Mouse (Mus musculus) Patski (cell line): ENCODE results near the gene Rtp2. TPM values are rescaled to one million over a fixed set of nuclear protein-coding genes. Genes with fewer than 3 reads are reported as not detected.
"Not testable (repeated sequence)": the region's sequence is repeated elsewhere in the genome, so short reads cannot be mapped to it uniquely, and the experiment has no call there.

Source experiments
- ATAC-seq: fragments of 100-300 bp; one replicate; pipeline ENCODE4 v1.8.0; 2021
- CTCF ChIA-PET: fragments of 350-600 bp; sonication (Branson Sonifier 250); formaldehyde crosslinking; loops from one replicate; lab custom pipeline; 2022; ENCODE audit warnings: inconsistent platforms; lab: Charles Lee
- POLR2A ChIA-PET: fragments of 350-600 bp; sonication (Branson Sonifier 250); formaldehyde crosslinking; loops from one replicate; lab custom pipeline; 2022; ENCODE audit warnings: antibody characterized with exemption, inconsistent platforms; lab: Charles Lee
- DNase-seq: peaks from one replicate; pipeline ENCODE4 v3.0.0-alpha.2; 2011; ENCODE audit warnings: low read depth, low spot score
- H3K27me3 ChIP-seq: fragments of 371-371 bp; one replicate; pipeline ENCODE4 v1.5.1; 2021
- CTCF ChIP-seq: fragments of 100-300 bp; IDR thresholded peaks from one replicate; pipeline ENCODE4 v1.5.1; 2021
- in situ Hi-C: fragments of 300-500 bp; cut with MboI; formaldehyde crosslinking; loops from 3 replicates; pipeline ENCODE4 v1.11.1; 2018; ENCODE audit warnings: low pct_unique_long_range_greater_than_20kb, mixed read lengths
- polyA plus RNA-seq: library from polyadenylated mRNA; unstranded; gene quantifications from one replicate; pipeline ENCODE4 v1.2.3, GENCODE M21; 2021

The Rtp2 gene
- polyA plus RNA-seq, 1 experiment from 2014 or later: not detected

DNA sequence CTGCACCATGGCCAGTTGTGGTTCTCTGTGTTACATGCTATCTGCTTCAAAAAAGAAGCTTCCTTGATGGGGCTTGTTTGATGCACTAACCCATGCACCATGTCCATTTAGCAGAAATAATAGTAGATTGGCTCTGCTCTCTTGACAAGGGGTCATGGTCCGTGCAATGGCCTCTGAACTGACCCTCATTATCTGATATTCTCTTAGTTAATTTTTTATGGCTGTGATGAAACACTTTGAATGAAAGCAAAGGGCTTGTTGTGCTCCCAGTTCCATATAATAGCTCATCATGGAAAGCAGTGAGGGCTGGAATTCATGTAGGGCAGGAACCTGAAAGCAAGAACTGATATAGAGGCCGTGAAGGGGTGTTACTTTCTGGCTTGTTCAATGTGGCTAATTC is 12.8 kb downstream of the Rtp2 start:
- CTCF ChIA-PET: no interaction called here
- peaks cover 40% of the 10 kb centered on the region for H3K27me3 ChIP-seq
- POLR2A ChIA-PET: interaction anchor here (0.6 kb wide), 1 partner anchor 378 kb away, joined by 4 read pairs; no protein-coding TSS in a partner anchor
- in situ Hi-C loops: loop anchor here (25.0 kb wide), 1 partner anchor 832 kb away; no protein-coding TSS in a partner anchor
- TF ChIP-seq CTCF: no peak
- DNase-seq (no peak), ATAC-seq (no peak)

DNA sequence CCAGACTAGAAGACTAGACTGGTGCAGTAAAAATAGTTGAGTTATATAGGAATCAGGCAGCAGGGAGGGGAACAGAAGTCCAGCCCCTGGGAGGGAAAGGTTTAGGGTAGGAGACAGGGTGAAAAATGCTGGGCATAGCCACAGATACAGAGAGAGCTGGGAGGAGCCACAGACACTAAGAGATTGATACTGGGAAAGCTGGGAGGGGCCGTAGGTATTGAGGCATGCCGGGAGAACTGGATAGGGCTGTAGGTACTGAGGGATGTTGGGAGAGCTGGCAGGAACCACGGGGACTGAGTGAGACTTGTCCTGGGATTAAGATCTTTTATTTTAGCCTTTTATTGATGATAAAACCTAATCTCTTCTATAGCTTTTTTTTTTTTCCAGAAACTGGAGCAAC is 18.8 kb downstream of the Rtp2 start:
- no peak for TF ChIP-seq CTCF
- peaks cover 33% of the 10 kb centered on the region for H3K27me3 ChIP-seq
- CTCF ChIA-PET: no interaction called here
- ATAC-seq: no peak
- in situ Hi-C loops: loop anchor here (25.0 kb wide), 1 partner anchor 826 kb away; no protein-coding TSS in a partner anchor
- POLR2A ChIA-PET: interaction anchor here (0.8 kb wide), 1 partner anchor 12 kb away, joined by 6 read pairs; no protein-coding TSS in a partner anchor
- DNase-seq: no peak

DNA sequence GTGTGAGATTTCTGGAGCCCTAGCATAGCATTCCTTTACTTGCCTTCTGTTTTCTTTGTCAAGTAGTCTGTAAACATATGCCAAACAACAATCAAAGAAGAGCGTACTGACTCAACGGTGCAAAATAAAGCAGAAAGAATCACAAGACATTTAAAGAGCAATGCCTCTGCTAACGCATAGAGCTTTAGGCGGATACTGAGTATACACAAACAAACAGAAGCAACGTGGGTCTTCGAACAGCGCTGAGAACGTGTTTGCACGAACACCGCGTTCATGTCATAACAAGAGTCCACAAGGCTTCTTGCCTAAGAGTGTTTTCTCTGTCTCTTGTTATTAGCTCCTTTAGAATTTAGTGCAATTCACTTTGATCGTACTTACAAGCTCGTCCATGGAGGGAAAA is 19.5 kb downstream of the Rtp2 start:
- ATAC-seq (no peak), DNase-seq (no peak)
- CTCF ChIA-PET: no interaction called here
- H3K27me3 ChIP-seq: peaks cover 33% of the 10 kb centered on the region
- POLR2A ChIA-PET: no interaction called here
- TF ChIP-seq CTCF: no peak
- in situ Hi-C loops: loop anchor here (25.0 kb wide), 1 partner anchor 825 kb away; no protein-coding TSS in a partner anchor

DNA sequence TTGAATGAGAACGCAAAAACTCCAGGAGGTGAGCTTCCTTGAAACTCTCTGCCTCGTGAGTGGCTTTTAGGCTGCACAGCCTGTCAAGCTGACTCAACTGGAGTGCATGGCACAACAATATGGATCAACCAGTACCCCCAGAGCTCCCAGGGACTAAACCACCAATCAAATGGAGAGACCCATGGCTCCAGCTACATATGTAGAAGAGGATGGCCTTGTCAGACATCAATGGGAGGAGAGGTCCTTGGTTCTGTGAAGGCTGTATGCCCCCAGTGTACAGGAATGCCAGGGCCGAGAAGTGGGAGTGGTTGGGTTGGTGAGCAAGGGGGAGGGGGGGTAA is 23.2 kb downstream of the Rtp2 start:
- DNase-seq, POLR2A ChIA-PET, ATAC-seq: not testable (repeated sequence)
- peaks cover 27% of the 10 kb centered on the region for H3K27me3 ChIP-seq
- CTCF ChIA-PET: interaction anchor here (5.4 kb wide), 1 partner anchor 11 kb away, joined by 23 read pairs; no protein-coding TSS in a partner anchor
- in situ Hi-C loops: loop anchor here (25.0 kb wide), 1 partner anchor 822 kb away; no protein-coding TSS in a partner anchor

DNA sequence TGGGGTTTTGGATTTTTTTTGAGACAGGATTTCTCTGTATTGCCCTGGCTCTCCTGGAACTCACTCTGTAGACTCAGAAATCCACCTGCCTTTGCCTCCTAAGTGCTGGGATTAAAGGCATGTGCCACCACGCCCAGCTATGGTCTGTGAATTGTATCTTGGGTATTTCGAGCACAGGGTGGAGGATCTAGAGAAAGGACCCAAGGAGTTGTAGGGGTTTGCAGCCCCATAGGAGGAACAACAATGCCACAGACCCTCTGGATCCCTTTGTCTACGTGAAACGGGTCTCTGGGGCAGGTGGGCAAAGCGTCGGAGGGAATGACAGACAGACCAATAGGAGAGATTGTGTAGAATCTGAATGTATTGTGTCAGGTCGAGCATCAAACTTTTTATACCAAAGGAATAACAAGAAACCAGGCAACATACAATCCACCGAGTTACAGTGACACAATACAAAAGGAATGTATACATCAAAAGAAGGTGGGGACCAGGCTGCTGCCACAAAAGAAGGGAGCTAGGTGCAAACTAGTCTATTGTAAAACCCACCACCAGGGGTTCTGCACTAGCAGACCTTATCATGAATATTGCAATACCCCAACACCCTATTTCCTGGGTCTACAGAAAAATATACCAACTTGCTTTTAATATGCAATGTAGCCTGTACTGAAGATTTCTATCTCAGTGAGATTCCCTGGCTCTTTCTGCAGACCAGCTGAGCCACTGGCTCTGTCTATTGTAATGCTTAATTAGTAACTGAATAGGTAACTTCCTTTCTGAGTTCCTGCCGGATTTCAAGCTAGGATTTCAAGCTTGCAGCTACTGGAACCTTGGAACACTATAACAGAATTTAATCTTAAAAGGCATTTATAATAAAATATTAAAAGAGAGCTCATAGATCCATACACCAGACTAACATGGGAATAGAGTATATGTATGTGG is 23.8 kb downstream of the Rtp2 start:
- H3K27me3 ChIP-seq: peaks cover 23% of the 10 kb centered on the region
- in situ Hi-C loops: loop anchor here (25.0 kb wide), 1 partner anchor 821 kb away; no protein-coding TSS in a partner anchor
- DNase-seq, ATAC-seq, POLR2A ChIA-PET: not testable (repeated sequence)
- CTCF ChIA-PET: interaction anchor here (5.4 kb wide), 1 partner anchor 10 kb away, joined by 23 read pairs; no protein-coding TSS in a partner anchor

DNA sequence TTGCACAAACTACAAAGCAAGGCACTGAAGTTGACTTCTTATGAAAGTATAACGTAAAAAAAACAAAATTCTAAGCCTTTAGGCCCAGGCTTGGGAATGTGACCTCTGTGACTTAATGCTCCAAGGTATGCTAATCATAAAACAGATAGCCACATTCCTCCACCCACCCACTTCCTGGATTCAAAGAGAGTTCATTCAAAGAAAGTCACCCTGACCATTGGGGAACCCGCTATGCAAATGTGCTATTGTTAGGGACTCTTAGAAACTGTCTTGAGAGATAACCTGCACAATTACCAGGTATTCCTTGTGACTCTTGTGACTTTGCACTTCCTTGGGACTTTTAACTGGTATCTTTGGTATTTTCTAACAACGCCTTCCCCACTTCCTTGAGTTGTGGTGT is 25.6 kb downstream of the Rtp2 start:
- CTCF ChIA-PET: interaction anchor here (5.4 kb wide), 1 partner anchor 8 kb away, joined by 23 read pairs; no protein-coding TSS in a partner anchor
- POLR2A ChIA-PET, ATAC-seq, DNase-seq: not testable (repeated sequence)
- H3K27me3 ChIP-seq: peaks cover 17% of the 10 kb centered on the region
- in situ Hi-C loops: loop anchor here (25.0 kb wide), 1 partner anchor 819 kb away; no protein-coding TSS in a partner anchor

DNA sequence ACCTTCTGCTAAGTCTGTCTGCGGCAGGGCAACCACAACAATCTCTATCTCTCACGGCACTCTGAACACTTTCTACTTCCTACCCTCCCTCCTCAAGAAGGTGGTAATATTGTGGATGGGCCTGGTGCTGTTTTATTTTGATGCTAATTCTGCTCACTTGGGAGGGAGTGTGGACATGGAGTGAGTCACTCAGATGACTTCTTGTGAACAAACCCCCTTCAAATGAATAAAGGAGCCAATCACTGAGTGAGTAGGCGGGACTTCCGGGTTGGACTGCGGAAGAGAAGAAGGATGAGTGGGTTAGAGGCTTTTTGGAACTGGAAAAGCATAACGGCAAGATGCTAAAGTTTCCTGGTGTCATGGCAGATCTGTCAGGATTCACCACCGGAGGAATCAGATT is 30.8 kb downstream of the Rtp2 start:
- POLR2A ChIA-PET: no interaction called here
- in situ Hi-C loops: loop anchor here (25.0 kb wide), 1 partner anchor 814 kb away; no protein-coding TSS in a partner anchor
- CTCF ChIA-PET: interaction anchor here (1.3 kb wide), 1 partner anchor 111 kb away, joined by 4 read pairs; no protein-coding TSS in a partner anchor
- peaks cover 8% of the 10 kb centered on the region for H3K27me3 ChIP-seq
- no peak for ATAC-seq
- DNase-seq: no peak
- no peak for TF ChIP-seq CTCF

DNA sequence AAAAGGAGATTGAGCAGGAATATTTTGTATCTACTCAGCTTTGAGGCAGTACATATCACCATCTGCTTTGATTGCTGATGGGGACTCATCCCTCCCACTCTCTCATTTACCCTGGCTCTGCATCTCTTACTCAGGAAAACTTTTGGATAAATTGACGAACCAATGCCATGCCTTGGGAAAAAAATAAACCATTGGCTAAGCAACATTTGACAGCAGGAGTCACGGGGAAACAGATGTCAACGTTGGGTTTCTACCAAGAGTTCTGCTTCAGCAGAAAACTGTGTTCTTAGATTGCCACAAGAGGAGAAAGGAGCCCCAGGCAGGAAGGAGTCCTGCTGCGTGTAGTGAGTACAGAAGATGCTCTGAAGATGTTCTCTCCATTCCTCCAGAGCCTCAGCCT is 32.1 kb downstream of the Rtp2 start:
- ATAC-seq: no peak
- ChIA-PET CTCF (interaction anchor here (1.3 to 4.9 kb wide), 2 partner anchors 110 to 348 kb away, joined by 4 to 54 read pairs; no protein-coding TSS in a partner anchor), POLR2A (no interaction called here)
- H3K27me3 ChIP-seq: peaks cover 8% of the 10 kb centered on the region
- no peak for DNase-seq
- in situ Hi-C loops: loop anchor here (25.0 kb wide), 1 partner anchor 813 kb away; no protein-coding TSS in a partner anchor
- TF ChIP-seq CTCF: no peak

DNA sequence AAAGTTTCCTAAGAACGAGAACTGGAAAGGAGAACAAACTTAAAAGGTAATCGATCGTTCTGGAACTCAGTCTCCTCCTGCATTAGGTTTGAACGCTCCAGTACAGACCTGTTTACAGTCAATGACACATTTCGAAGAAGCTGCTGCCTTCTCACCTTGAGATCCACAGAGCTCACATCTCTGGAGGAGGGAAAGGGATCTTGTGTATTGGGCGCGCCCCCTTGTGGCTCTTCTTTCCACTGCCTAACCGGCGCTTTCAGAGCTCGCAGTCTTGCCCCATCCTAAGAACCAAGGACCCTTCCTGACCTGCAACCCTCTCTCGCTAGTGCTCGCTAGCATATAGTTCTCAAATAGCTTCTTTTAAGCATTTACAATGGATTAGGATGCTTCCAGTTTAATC is 33.4 kb downstream of the Rtp2 start:
- ATAC-seq: peak; percentile 64
- peak; percentile 92 for TF ChIP-seq CTCF
- POLR2A ChIA-PET: no interaction called here
- no peak for DNase-seq
- in situ Hi-C loops: loop anchor here (5.0 to 10.0 kb wide), 3 partner anchors 264 to 447 kb away; no protein-coding TSS in a partner anchor
- CTCF ChIA-PET: interaction anchor here (1.0 to 4.9 kb wide), 15 partner anchors 11 to 475 kb away, joined by 3 to 54 read pairs (median 4); no protein-coding TSS in a partner anchor
- peaks cover 7% of the 10 kb centered on the region for H3K27me3 ChIP-seq

DNA sequence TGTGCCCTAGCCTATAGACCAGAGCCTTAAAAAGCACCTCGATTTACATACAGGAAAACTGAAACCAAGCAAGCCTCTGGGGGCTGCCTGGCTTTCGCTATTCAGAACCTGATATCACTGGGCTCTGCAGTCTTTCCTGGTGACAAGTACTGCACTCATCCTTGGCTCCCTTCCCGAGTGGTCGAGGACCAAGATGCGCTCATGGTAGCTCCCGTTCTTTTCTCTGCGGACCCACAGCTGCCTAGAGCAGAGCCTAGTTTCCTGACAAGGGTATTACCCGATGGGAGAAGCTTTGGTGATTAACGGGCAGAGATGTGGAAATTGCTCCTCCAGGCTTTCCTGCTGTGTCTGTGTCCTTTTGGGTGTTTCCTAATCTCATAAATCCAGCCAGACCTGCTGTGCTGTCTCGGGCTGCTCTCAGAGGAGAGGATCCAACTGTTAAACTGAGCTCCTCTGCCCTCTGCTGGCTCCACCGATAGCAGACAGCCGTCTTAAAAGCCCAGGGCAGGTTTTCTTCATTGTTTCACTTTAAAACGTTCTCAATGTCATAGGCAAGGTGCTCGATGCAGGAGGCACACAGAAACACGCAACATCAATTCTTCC is 34.1 kb downstream of the Rtp2 start:
- TF ChIP-seq CTCF: peak; percentile 90

More for the DNA sequence above, 34.1 kb downstream of the Rtp2 start:
- peaks cover 7% of the 10 kb centered on the region for H3K27me3 ChIP-seq
- POLR2A ChIA-PET: no interaction called here
- in situ Hi-C loops: loop anchor here (5.0 to 10.0 kb wide), 3 partner anchors 263 to 446 kb away; no protein-coding TSS in a partner anchor
- CTCF ChIA-PET: interaction anchor here (0.8 to 4.9 kb wide), 16 partner anchors 11 to 474 kb away, joined by 3 to 54 read pairs (median 4); no protein-coding TSS in a partner anchor
- ATAC-seq (peak; percentile 82), DNase-seq (peak; percentile 43)
